Mouse (Mus musculus) left cerebral cortex, postnatal 25 days (tissue): ENCODE results near the gene Reep6. TPM values are rescaled to one million over a fixed set of nuclear protein-coding genes. Genes with fewer than 3 reads are reported as not detected.

Experiments
- DNase-seq, 2 experiments: peaks; one replicate each; pipeline ENCODE4 v3.0.0; 2022; ENCODE audit warnings: low spot score in 2 of 2, mixed read lengths in 1 of 2
- intact Hi-C: fragments of 180-260 bp; cut with DNase I; formaldehyde crosslinking; loops from one replicate; pipeline ENCODE4 v1.15.1; 2025
- microRNA-seq, 2 experiments: library from miRNA; unstranded; fragments of <30 nt; microRNA quantifications; one replicate each; pipeline ENCODE4 v1.2.0; 2022
- total RNA-seq, 2 experiments: library from RNA; stranded (reverse); gene quantifications; 2 replicates each; pipeline ENCODE4 v1.2.3; 2021

Gene Reep6
- total RNA-seq, 2 experiments from 2014 or later, result 10.5 to 11.2 TPM

- intact Hi-C loops, result loop anchor here (2.0 to 10.0 kb wide), 2 partner anchors 16 to 198 kb away; partner anchors contain the start of genes 1600002K03Rik, Efna2 and Plk5
- DNase-seq, result peak in 1 of 2 experiments; percentile 83
These were observed 43.0 kb downstream of the Reep6 start for GRCm38 (mm10) chr10:80372706-80373105.

GRCm38 (mm10) chr10:80374063-80374462 lies 44.3 kb downstream of the Reep6 start:
- intact Hi-C loops, result loop anchor here (1.0 to 10.0 kb wide), 4 partner anchors 23 to 199 kb away; partner anchors contain the start of genes 1600002K03Rik, Apc2 and Efna2
- peak; percentile 76 to 86 for DNase-seq

- peak; percentile 82 to 93 for DNase-seq
- intact Hi-C loops, result loop anchor here (10.0 kb wide), 1 partner anchor 201 kb away; the partner anchor contains the start of genes 1600002K03Rik and Efna2
These were observed 46.4 kb downstream of the Reep6 start for GRCm38 (mm10) chr10:80376160-80376559.

- intact Hi-C loops, result loop anchor here (10.0 kb wide), 1 partner anchor 203 kb away; the partner anchor contains the start of genes 1600002K03Rik and Efna2
- DNase-seq, result no peak
These were observed 48.0 kb downstream of the Reep6 start for GRCm38 (mm10) chr10:80377716-80378115.

- intact Hi-C loops, result no loop called here
- no peak for DNase-seq
These were observed 53.0 kb downstream of the Reep6 start for GRCm38 (mm10) chr10:80382641-80383365.

- DNase-seq, result no peak
- intact Hi-C loops, result no loop called here
These were observed 53.7 kb downstream of the Reep6 start for GRCm38 (mm10) chr10:80383431-80383830.

GRCm38 (mm10) chr10:80384115-80384639 lies 54.4 kb downstream of the Reep6 start:
- DNase-seq, result no peak
- intact Hi-C loops, result no loop called here

- intact Hi-C loops, result no loop called here
- no peak for DNase-seq
These were observed 55.0 kb downstream of the Reep6 start for GRCm38 (mm10) chr10:80384709-80385108.

GRCm38 (mm10) chr10:80385310-80385709 lies 55.6 kb downstream of the Reep6 start:
- intact Hi-C loops, result no loop called here
- DNase-seq, result no peak

Small RNAs within 50 kb of the gene (microRNA-seq; reads per million reads assigned to microRNA genes)
- gene Gm22721, result 0 to 0.25 reads per million in 2 experiments

Other genes starting within 250 kb of the Reep6 start
- gene Sbno2, start 224.4 kb upstream of the Reep6 start, total RNA-seq, result 10 to 100 TPM; 17.8 to 17.9 TPM
- gene Stk11, start 214.2 kb upstream of the Reep6 start, total RNA-seq, result 10 to 100 TPM; 92.1 to 95.0 TPM
- gene Atp5d, start 191.3 kb upstream of the Reep6 start, total RNA-seq, result 100 to 1,000 TPM; 372 to 381 TPM
- 100 to 1,000 TPM; 487 TPM for gene Cbarp, start 189.1 kb upstream of the Reep6 start, total RNA-seq
- 10 to 100 TPM; 74.3 to 98.7 TPM for gene Midn, start 181.7 kb upstream of the Reep6 start, total RNA-seq
- gene Cirbp, start 164.0 kb upstream of the Reep6 start, total RNA-seq, result 10 to 100 TPM; 77.3 to 90.1 TPM
- gene 1600002K03Rik, start 157.0 kb upstream of the Reep6 start, total RNA-seq, result 1 to 10 TPM; 6.7 to 7.6 TPM
- 1 to 10 TPM; 9.2 to 9.9 TPM for gene Efna2, start 150.5 kb upstream of the Reep6 start, total RNA-seq
- gene Mum1, start 103.5 kb upstream of the Reep6 start, total RNA-seq, result 10 to 100 TPM; 40.9 to 41.2 TPM
- 100 to 1,000 TPM; 182 to 187 TPM for gene Ndufs7, start 80.8 kb upstream of the Reep6 start, total RNA-seq
- 10 to 100 TPM; 27.6 to 30.7 TPM for gene Gamt, start 68.9 kb upstream of the Reep6 start, total RNA-seq
- 10 to 100 TPM; 76.9 to 93.8 TPM for gene Dazap1, start 68.5 kb upstream of the Reep6 start, total RNA-seq
- 100 to 1,000 TPM; 788 to 790 TPM for gene Rps15, start 37.5 kb upstream of the Reep6 start, total RNA-seq
- gene Apc2, start 34.0 kb upstream of the Reep6 start, total RNA-seq, result 100 to 1,000 TPM in 1 of 2 experiments, 10 to 100 TPM in 1; 93.4 to 103 TPM
- gene 2310011J03Rik, start 9.4 kb upstream of the Reep6 start, total RNA-seq, result 10 to 100 TPM; 27.3 to 29.8 TPM
- 1 to 10 TPM; 4.5 to 4.6 TPM for gene Pcsk4, start 455 bp upstream of the Reep6 start, total RNA-seq
- gene Adamtsl5, start 18.5 kb downstream of the Reep6 start, total RNA-seq, result 1 to 10 TPM; 5.1 to 7.4 TPM
- 10 to 100 TPM; 22.6 to 24.9 TPM for gene Plk5, start 26.5 kb downstream of the Reep6 start, total RNA-seq
- gene Mex3d, start 57.7 kb downstream of the Reep6 start, total RNA-seq, result 10 to 100 TPM; 17.7 to 22.2 TPM
- 100 to 1,000 TPM; 134 to 138 TPM for gene Mbd3, start 69.6 kb downstream of the Reep6 start, total RNA-seq
- gene Uqcr11, start 76.9 kb downstream of the Reep6 start, total RNA-seq, result 100 to 1,000 TPM; 482 to 488 TPM
- 10 to 100 TPM; 22.6 to 25.8 TPM for gene Tcf3, start 103.7 kb downstream of the Reep6 start, total RNA-seq
- gene Onecut3, start 164.9 kb downstream of the Reep6 start, total RNA-seq, result not detected
- under 1 TPM; 0.14 to 0.16 TPM for gene Atp8b3, start 209.2 kb downstream of the Reep6 start, total RNA-seq
- 10 to 100 TPM; 44.8 to 45.7 TPM for gene Rexo1, start 231.6 kb downstream of the Reep6 start, total RNA-seq
- 10 to 100 TPM; 51.8 to 55.3 TPM for gene Klf16, start 247.4 kb downstream of the Reep6 start, total RNA-seq